Mouse (Mus musculus) testis, adult 2 months (tissue): ENCODE measurements around the gene Akp3. TPM values are rescaled to one million over a fixed set of nuclear protein-coding genes. Genes with fewer than 3 reads are reported as not detected.

ENCODE experiments used
- H3K27ac ChIP-seq: fragments of 200-500 bp; 2 replicates; pipeline ENCODE4 v1.5.1; 2012; ENCODE audit warnings: low read depth, low read length; ENCODE audit not compliant: control insufficient read depth, insufficient read depth
- H3K27me3 ChIP-seq: fragments of 200-500 bp; 2 replicates; pipeline ENCODE4 v1.6.1; 2012; ENCODE audit warnings: mild to moderate bottlenecking, low read length, moderate library complexity; ENCODE audit not compliant: control insufficient read depth, insufficient read depth
- H3K36me3 ChIP-seq: fragments of 200-500 bp; 2 replicates; pipeline ENCODE4 v1.6.1; 2012; ENCODE audit warnings: mild to moderate bottlenecking, low read length; ENCODE audit not compliant: control insufficient read depth, insufficient read depth
- H3K4me1 ChIP-seq: fragments of 200-500 bp; 2 replicates; pipeline ENCODE4 v1.6.1; 2012; ENCODE audit warnings: low read length; ENCODE audit not compliant: control insufficient read depth, insufficient read depth
- H3K4me3 ChIP-seq: fragments of 200-500 bp; 2 replicates; pipeline ENCODE4 v1.5.1; 2012; ENCODE audit warnings: low read depth, mild to moderate bottlenecking, low read length, moderate library complexity, mixed read lengths; ENCODE audit not compliant: control insufficient read depth
- CTCF ChIP-seq: fragments of 200-500 bp; IDR thresholded peaks from 2 replicates; pipeline ENCODE4 v1.5.1; 2012; ENCODE audit warnings: low read depth, mild to moderate bottlenecking, inconsistent platforms, low read length, moderate library complexity; ENCODE audit not compliant: control insufficient read depth, insufficient read depth, insufficient replicate concordance
- POLR2A ChIP-seq: fragments of 200-500 bp; IDR thresholded peaks from 2 replicates; pipeline ENCODE4 v1.6.1; 2012; ENCODE audit warnings: low read depth, mild to moderate bottlenecking, inconsistent platforms, low read length, moderate library complexity; ENCODE audit not compliant: control insufficient read depth
- polyA plus RNA-seq: library from polyadenylated mRNA; depleted of rRNA; stranded (reverse); fragments of >200 nt; gene quantifications from 2 replicates; pipeline ENCODE4 v1.2.3, GENCODE M21; 2012

Akp3 gene
- polyA plus RNA-seq, 1 experiment: 1.7 TPM

DNA sequence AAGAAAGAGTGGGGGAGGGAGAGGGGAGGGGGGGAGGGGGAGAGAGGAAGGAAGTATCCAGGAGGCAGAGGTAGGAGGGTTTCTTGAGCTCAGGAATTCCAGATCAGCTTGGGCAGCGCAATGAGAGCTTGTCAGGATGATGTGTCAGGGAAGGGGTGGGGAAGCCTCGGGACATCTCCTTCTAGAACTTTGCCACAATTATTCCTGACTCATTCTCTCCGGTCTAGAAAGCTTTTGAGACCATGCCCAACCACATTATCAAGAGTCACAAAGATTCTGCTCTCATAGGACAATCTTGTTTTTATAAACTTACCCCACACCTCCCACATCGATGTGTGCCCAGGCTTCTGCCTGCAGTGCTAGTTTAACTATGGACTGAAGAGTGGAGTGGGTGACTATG lies 7.0 kb downstream of the Akp3 start:
- H3K27ac ChIP-seq: no peak overlapping the region
- H3K4me1 ChIP-seq: no peaks in the 10 kb centered on the region

DNA sequence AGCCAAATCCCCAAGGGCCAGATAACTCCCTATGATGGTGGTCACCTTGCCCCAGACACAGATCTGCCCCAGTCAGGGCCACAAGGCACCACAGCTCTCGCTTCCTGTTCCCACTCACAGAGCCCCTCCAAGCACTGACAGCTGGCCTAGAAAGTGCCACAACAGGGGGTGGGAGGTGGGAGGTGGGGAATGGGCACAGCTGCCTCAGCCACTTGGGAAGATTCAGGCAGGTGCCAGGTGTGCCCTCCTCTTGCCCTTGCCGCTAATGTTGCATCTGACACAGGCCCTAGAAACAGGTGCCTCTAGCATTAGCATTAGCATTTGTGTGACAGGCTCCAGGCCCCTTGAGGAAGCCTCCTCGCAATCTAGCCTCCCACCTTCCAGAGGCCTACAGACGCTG lies 16.8 kb downstream of the Akp3 start:
- no peaks in the 10 kb centered on the region for H3K36me3 ChIP-seq
- no peaks in the 10 kb centered on the region for H3K4me1 ChIP-seq
- no peaks in the 10 kb centered on the region for H3K27me3 ChIP-seq
- H3K4me3 ChIP-seq: no peak overlapping the region
- H3K27ac ChIP-seq: no peak overlapping the region
- no peak for TF ChIP-seq CTCF
- TF ChIP-seq POLR2A: no peak

More for the DNA sequence above, 7.0 kb downstream of the Akp3 start:
- TF ChIP-seq CTCF (no peak), POLR2A (no peak)
- H3K27me3 ChIP-seq: no peaks in the 10 kb centered on the region
- H3K36me3 ChIP-seq: no peaks in the 10 kb centered on the region
- H3K4me3 ChIP-seq: no peak overlapping the region

DNA sequence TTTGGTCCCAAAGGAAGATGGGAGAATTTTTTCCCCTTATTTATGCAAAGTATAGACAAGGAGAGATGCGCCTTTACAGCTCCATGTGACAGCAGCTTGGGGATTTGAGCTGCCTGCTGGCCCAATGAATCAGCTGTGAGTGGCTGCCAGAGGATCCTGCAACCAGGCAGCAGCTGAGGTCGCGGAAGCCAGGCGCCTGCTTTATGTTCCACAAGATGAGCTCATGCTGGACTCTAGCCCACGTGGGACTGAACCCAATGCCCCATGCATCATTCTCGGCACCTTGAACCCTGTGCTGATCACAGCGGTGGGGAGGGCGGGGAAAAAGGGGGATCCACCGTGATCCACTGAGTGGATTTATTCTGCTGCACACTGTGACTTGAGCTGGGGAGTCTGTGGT lies 17.7 kb downstream of the Akp3 start:
- Histone ChIP-seq H3K36me3 (no peaks in the 10 kb centered on the region), H3K27ac (no peak overlapping the region), H3K4me1 (no peaks in the 10 kb centered on the region), H3K4me3 (no peak overlapping the region), H3K27me3 (no peaks in the 10 kb centered on the region)
- no peak for TF ChIP-seq POLR2A
- TF ChIP-seq CTCF: no peak

GRCm38 (mm10) chr1:87143141-87143540 lies 18.4 kb downstream of the Akp3 start:
- Histone ChIP-seq H3K4me1 (no peaks in the 10 kb centered on the region), H3K27ac (no peak overlapping the region), H3K36me3 (no peaks in the 10 kb centered on the region), H3K27me3 (no peaks in the 10 kb centered on the region), H3K4me3 (no peak overlapping the region)
- no peak for TF ChIP-seq POLR2A
- no peak for TF ChIP-seq CTCF

GRCm38 (mm10) chr1:87149422-87149821 lies 24.6 kb downstream of the Akp3 start:
- Histone ChIP-seq H3K4me3 (no peak overlapping the region), H3K36me3 (no peaks in the 10 kb centered on the region), H3K4me1 (peaks cover 24% of the 10 kb centered on the region), H3K27me3 (no peaks in the 10 kb centered on the region), H3K27ac (no peak overlapping the region)
- peak; percentile 59 for TF ChIP-seq POLR2A
- TF ChIP-seq CTCF: peak; percentile 15; the same call in 1 of the 2 replicates

DNA sequence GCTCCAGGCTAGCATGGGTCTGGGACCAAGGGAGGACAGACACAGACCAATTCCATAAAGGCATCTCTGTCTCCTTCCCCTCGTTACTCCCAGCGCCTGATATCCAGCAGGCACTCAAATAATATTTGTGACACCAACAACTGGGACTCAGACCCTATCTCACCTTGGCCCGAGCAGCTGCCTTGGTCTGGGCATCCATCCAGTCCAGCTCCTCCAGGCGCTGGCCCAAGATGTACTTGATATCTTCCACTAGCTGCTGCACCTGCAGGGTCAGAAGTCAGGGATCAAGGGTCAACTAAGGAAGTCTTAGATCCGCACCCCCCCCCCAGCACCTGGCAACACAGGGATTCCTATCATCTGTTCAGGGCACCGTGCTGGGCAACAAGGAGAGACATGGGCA lies 26.5 kb downstream of the Akp3 start:
- Histone ChIP-seq H3K4me1 (peaks cover 35% of the 10 kb centered on the region), H3K36me3 (no peaks in the 10 kb centered on the region), H3K27ac (no peak overlapping the region), H3K4me3 (no peak overlapping the region), H3K27me3 (peaks cover 2% of the 10 kb centered on the region; the same call in 1 of the 2 replicates)
- no peak for TF ChIP-seq POLR2A
- no peak for TF ChIP-seq CTCF

DNA sequence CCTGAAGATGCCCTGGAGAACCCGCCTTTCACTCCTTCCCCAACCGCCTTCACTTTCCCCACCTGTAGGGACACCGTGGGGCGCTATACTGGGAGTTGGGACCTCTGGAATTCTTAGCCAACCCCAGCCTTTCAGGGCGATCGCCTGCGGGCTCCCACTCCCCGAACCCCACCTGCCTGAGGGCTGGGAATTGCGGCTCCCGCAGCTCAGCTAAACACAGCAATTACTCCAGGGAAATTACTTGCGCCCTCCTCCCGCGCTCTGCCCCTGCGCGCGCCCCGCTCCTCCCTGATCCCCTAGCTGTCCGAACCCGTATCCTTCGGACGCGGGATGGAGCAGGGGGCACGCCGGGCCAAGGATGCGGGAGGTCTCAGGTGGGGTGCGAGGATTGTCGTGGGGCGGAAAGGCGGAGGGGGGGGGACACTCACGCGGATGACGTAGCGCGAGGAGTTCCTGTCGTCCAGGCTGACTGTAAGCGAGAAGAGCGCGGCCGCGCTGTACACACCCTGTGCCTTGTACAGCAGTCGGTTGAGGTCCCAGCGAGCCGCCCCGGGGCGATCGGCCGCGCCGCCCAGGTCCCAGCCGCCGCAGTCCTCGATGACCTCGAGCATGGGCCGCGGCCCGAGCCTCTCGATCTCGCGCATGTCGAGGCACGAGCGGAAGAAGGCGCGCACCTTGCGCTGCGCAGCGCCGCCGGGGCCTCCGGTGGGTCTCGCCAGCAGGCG lies 29.2 kb downstream of the Akp3 start:
- TF ChIP-seq POLR2A (no peak), CTCF (no peak)
- Histone ChIP-seq H3K4me1 (peaks cover 28% of the 10 kb centered on the region), H3K27me3 (peaks cover 2% of the 10 kb centered on the region; the same call in 1 of the 2 replicates), H3K4me3 (peak overlapping the region; percentile 83), H3K36me3 (no peaks in the 10 kb centered on the region), H3K27ac (no peak overlapping the region)
